Mouse (Mus musculus) natural killer cell, adult 2 months (primary cell): ENCODE measurements around the gene D630003M21Rik.

Source experiments
- DNase-seq, 2 experiments: peaks; one replicate each; pipeline ENCODE4 v3.0.0; 2022; ENCODE audit warnings: low spot score in 2 of 2

The D630003M21Rik gene

GRCm38 (mm10) chr2:158197971-158198370, 31.1 kb downstream of the D630003M21Rik start:
- no peak for DNase-seq

GRCm38 (mm10) chr2:158194945-158195640, 33.9 kb downstream of the D630003M21Rik start:
- peak in 1 of 2 experiments; percentile 32 for DNase-seq

GRCm38 (mm10) chr2:158193611-158194336, 35.2 kb downstream of the D630003M21Rik start:
- no peak for DNase-seq

- no peak for DNase-seq
Observed at GRCm38 (mm10) chr2:158191098-158191497, 37.9 kb downstream of the D630003M21Rik start.

- no peak for DNase-seq
Observed at GRCm38 (mm10) chr2:158189451-158189850, 39.6 kb downstream of the D630003M21Rik start.

- no peak for DNase-seq
Observed at GRCm38 (mm10) chr2:158186206-158186871, 42.7 kb downstream of the D630003M21Rik start.

GRCm38 (mm10) chr2:158183266-158183665, 45.8 kb downstream of the D630003M21Rik start:
- DNase-seq, result no peak

- no peak for DNase-seq
Observed at GRCm38 (mm10) chr2:158181932-158182331, 47.1 kb downstream of the D630003M21Rik start.

GRCm38 (mm10) chr2:158180797-158181196, 48.2 kb downstream of the D630003M21Rik start:
- peak in 1 of 2 experiments; percentile 53 for DNase-seq

GRCm38 (mm10) chr2:158179370-158180111, 49.5 kb downstream of the D630003M21Rik start:
- DNase-seq, result no peak

GRCm38 (mm10) chr2:158178696-158179369, 50.2 kb downstream of the D630003M21Rik start:
- DNase-seq, result peak; percentile 29 to 64

- DNase-seq, result no peak
Observed at GRCm38 (mm10) chr2:158178139-158178538, 50.9 kb downstream of the D630003M21Rik start.

GRCm38 (mm10) chr2:158177574-158177973, 51.4 kb downstream of the D630003M21Rik start:
- no peak for DNase-seq

GRCm38 (mm10) chr2:158176763-158177162, 52.3 kb downstream of the D630003M21Rik start:
- DNase-seq, result no peak

GRCm38 (mm10) chr2:158175433-158175832, 53.6 kb downstream of the D630003M21Rik start:
- peak; percentile 37 to 45 for DNase-seq

- peak; percentile 43 for DNase-seq
Observed at GRCm38 (mm10) chr2:158174958-158175357, 54.1 kb downstream of the D630003M21Rik start.

GRCm38 (mm10) chr2:158174438-158174837, 54.6 kb downstream of the D630003M21Rik start:
- peak in 1 of 2 experiments; percentile 16 for DNase-seq

GRCm38 (mm10) chr2:158170394-158170793, 58.6 kb downstream of the D630003M21Rik start:
- DNase-seq, result no peak

GRCm38 (mm10) chr2:158169771-158170170, 59.3 kb downstream of the D630003M21Rik start:
- no peak for DNase-seq

GRCm38 (mm10) chr2:158169351-158169750, 59.7 kb downstream of the D630003M21Rik start:
- DNase-seq, result no peak

- no peak for DNase-seq
Observed at GRCm38 (mm10) chr2:158168741-158169211, 60.2 kb downstream of the D630003M21Rik start.
